Mouse (Mus musculus): Measurements from ENCODE around the gene Ergic2. TPM values are rescaled to one million over a fixed set of nuclear protein-coding genes. Genes with fewer than 3 reads are reported as not detected.
"Not testable (repeated sequence)": the region's sequence is repeated elsewhere in the genome, so short reads cannot be mapped to it uniquely, and the experiment has no call there.

The Ergic2 gene
- total RNA-seq, 2 experiments from 2014 or later, result 68.6 to 72.2 TPM

GRCm38 (mm10) chr6:148199177-148199576 is 13.0 kb downstream of the Ergic2 start:
- Histone ChIP-seq H3K27ac (no peak overlapping the region), H3K4me3 (no peak overlapping the region)
- no peak for TF ChIP-seq CTCF (IDR thresholded peaks at IDR 0.05)
- no peak for DNase-seq
- intact Hi-C loops (cut with DNase I), result no loop called here

DNA sequence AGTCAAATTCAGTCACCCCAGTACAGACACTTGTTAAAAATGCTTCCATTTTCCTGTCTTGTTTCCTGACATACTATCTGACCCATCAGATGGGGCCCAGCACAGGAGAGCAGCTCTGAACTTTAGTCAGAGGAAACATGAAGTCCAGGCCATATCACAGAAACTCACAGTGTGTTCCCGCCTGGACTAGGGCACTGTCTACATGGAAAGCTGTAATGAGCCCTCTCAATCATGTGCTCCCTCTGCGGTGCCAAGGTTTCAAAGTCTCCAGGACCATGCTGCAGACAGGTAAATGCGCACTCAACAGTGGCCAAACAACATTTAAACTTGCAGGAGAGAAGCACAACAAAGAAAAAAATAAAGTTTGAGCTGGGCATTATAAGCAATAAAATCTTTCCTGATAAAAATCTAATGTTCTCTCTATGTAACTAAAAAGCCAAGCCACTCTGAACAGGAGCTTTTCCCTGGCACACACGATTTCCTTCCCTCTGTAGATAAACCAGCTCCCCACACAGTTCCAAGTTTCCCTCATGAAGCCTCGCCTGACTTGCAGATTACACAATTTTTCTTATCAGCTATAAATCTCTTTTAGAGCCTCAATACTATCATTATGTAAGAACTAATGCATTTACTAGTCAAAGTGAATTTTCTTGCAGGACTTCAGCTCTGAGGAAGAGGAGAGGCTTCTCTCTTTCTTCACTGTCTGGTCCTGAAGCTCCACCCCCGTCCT is 18.0 kb downstream of the Ergic2 start:
- intact Hi-C loops (cut with DNase I), result no loop called here
- no peak overlapping the region for H3K4me3 ChIP-seq
- no peak for TF ChIP-seq CTCF (IDR thresholded peaks at IDR 0.05)
- H3K27ac ChIP-seq, result no peak overlapping the region
- DNase-seq, result no peak

DNA sequence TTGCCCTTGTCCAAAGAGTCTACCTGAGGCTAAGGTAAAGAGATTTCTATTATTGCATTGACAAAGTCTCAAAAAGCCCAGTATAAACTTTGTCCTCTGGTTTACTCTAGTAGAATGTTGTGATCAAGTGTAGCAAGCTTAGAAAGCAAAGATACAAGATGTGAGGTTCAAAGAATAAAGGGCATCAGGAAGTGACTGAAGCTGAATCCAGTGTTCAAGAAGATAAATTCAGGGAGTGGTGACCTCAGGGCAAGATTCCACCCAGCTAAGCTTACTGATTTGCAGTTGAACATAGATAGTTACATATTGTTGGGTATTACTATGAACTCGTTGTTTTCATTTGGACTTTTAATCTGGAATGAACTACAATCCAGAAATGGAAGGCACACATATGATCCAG is 26.5 kb downstream of the Ergic2 start:
- TF ChIP-seq CTCF (IDR thresholded peaks at IDR 0.05), result no peak
- DNase-seq, result no peak
- intact Hi-C loops (cut with DNase I), result no loop called here
- no peak overlapping the region for H3K4me3 ChIP-seq
- no peak overlapping the region for H3K27ac ChIP-seq

- no peak for TF ChIP-seq CTCF (IDR thresholded peaks at IDR 0.05)
- Histone ChIP-seq H3K4me3 (no peak overlapping the region), H3K27ac (no peak overlapping the region)
- intact Hi-C loops (cut with DNase I), result no loop called here
- no peak for DNase-seq
These were observed 39.3 kb downstream of the Ergic2 start for GRCm38 (mm10) chr6:148172904-148173303.

GRCm38 (mm10) chr6:148152305-148152704 is 59.9 kb downstream of the Ergic2 start:
- DNase-seq; intact Hi-C loops (cut with DNase I); H3K4me3 ChIP-seq; H3K27ac ChIP-seq: not testable (repeated sequence)

DNA sequence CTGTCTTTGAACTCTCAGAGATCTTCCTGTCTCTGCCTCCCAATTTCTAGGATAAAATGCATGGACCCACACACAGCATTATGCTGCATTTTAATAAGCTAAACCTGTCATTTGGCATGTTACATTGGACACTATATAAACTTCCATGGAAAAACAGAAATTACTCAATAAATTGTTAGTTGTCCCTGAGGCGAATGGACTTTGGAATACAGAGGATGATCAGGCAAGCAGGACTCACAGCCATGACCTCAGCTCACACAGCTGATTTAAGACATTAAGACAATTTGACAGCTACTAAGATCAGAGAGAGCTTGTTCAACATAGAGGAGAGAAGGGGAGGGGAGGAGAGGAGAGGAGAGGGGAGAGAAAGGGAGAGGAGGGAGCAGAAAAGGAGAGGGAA is 69.8 kb downstream of the Ergic2 start:
- H3K27ac ChIP-seq, result no peak overlapping the region
- no peak overlapping the region for H3K4me3 ChIP-seq
- DNase-seq, result no peak
- intact Hi-C loops (cut with DNase I), result no loop called here
- no peak for TF ChIP-seq CTCF (IDR thresholded peaks at IDR 0.05)

- DNase-seq, result no peak
- Histone ChIP-seq H3K27ac (no peak overlapping the region), H3K4me3 (no peak overlapping the region)
- TF ChIP-seq CTCF (IDR thresholded peaks at IDR 0.05), result no peak
- intact Hi-C loops (cut with DNase I), result no loop called here
These were observed 70.3 kb downstream of the Ergic2 start for GRCm38 (mm10) chr6:148141874-148142273.

DNA sequence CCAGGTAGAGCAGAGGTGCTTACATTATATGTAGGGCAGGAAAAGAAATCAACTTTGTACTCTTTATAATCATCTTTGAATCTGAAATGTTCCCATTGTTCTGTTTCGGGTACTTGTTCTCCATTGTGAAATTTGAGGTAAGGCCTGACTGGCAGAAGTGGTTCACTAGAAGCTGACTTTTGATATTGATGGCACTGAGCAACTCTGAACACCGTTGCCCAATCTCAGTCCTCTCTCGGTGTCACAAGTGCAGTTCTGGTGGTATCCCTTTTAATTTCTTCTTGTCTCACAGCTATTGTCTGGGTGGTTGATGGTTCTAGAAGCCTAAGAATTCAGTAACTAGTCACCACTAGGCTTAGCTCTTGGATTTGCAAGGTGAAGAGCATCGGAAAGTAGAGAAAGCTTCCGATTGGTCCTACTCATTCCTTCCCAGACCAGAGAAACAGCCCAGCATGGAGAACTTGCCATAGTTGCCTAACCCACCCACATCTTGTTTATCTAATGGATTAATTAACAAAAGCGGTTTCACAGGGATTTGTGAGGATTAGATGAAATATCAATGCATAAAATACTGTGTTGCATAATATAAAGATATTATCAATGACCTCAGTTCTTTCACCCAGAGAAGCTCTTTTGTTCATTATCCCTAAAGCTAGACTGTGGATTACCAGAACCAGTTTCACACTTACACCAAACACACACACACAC is 72.7 kb downstream of the Ergic2 start:
- H3K27ac ChIP-seq, result no peak overlapping the region
- no peak for DNase-seq
- intact Hi-C loops (cut with DNase I), result no loop called here
- TF ChIP-seq CTCF (IDR thresholded peaks at IDR 0.05), result no peak
- no peak overlapping the region for H3K4me3 ChIP-seq

DNA sequence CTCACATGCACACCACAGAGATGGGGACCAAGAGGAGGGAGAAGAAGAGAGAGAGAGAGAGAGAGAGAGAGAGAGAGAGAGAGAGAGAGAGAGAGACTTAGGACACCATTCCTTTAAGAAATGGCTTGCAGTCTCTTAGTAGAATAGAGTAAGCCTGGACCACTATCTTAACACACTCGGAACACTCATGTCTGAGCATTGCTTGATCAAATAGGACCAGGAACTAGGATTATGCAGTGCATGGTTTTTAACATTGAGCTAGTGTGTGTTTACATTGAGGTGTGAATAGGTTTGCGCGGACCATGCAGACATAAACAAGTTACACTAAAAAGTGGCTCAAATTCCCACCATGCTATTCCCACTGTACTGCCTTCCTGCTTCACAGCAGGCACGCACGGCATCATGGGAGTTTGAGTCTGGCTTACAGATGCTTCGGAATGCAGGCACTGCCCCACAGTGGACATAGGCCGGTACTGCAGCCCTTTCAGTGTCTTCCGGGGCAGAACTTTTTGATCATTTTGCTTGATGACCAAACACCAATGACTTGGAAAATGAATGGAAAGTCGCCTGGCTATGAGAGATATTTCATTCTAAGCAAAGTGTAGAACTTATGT is 76.3 kb downstream of the Ergic2 start:
- no peak overlapping the region for H3K4me3 ChIP-seq
- peak; percentile 73 for DNase-seq
- TF ChIP-seq CTCF (IDR thresholded peaks at IDR 0.05), result peak; percentile 86
- H3K27ac ChIP-seq, result no peak overlapping the region
- intact Hi-C loops (cut with DNase I), result no loop called here

- Histone ChIP-seq H3K4me3 (no peak overlapping the region), H3K27ac (no peak overlapping the region)
- DNase-seq, result no peak
- no peak for TF ChIP-seq CTCF (IDR thresholded peaks at IDR 0.05)
- intact Hi-C loops (cut with DNase I), result no loop called here
These were observed 78.6 kb downstream of the Ergic2 start for GRCm38 (mm10) chr6:148133536-148133935.

- DNase-seq, result no peak
- no peak overlapping the region for H3K27ac ChIP-seq
- intact Hi-C loops (cut with DNase I), result no loop called here
- H3K4me3 ChIP-seq, result no peak overlapping the region
- TF ChIP-seq CTCF (IDR thresholded peaks at IDR 0.05), result no peak
These were observed 79.9 kb downstream of the Ergic2 start for GRCm38 (mm10) chr6:148132314-148132713.

Other genes starting within 250 kb of the Ergic2 start
- under 1 TPM; 0.08 TPM for gene Far2, start 165.1 kb downstream of the Ergic2 start, total RNA-seq (2021)
- 10 to 100 TPM; 55.4 to 64.8 TPM for gene Tmtc1, start 232.0 kb upstream of the Ergic2 start, total RNA-seq (2021)

All from gastrocnemius, adult 2 months (tissue).